28 mouse cellular contexts compared by ENCODE assay signal in the genomic region with DNA sequence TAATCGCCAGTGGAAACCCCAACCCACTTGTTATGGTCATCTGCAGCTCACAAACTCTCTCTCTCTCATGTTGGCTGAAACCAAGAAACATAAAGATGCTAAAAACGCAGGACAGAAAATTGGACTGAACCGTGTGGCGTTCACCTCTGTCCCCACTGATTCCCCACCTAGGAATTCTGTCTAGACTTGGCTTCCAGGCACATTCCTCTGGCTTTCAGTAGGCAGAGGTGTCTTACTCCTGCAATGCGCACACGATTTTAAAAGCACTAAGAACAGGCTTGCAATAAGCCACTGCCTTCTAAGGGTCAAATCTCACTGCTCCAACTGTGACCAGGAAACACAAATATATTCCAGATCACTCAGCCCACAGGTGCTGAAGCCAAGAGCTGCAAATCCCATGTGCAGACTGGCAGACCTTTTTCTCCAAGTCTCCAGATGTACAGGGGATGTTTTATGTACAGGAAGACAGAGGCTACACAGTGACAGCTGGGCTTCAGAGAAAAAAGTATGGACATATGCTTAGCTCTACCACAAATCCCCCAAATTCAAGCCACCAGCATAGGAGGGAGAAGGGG.
DNase-seq lines count a peak whose midpoint lies in the region; ATAC-seq and TF ChIP-seq lines count a peak whose summit lies in the region.
"Had no signal": no experiment of that assay in that cellular context is flagged by ENCODE, and none has a peak within 500 bp of the region (broad histone marks: within the 10 kb centered on the region; RNA-seq: fewer than 3 reads in every experiment).

No protein-coding gene starts in this region.

- H3K4me1 ChIP-seq in embryonic facial prominence, embryonic 11.5 days (ENCODE audit: control insufficient read depth, insufficient read depth, low read length) = no peaks in the 10 kb centered on the region
- peaks cover 12% of the 10 kb centered on the region for H3K4me1 ChIP-seq in embryonic facial prominence, embryonic 10.5 days
- H3K4me1 ChIP-seq in ES-E14 (ENCODE audit: control insufficient read depth in 2 of 2, insufficient read depth in 2 of 2, low read length in 2 of 2, poor library complexity in 1 of 2) = peaks cover 2 to 9% of the 10 kb centered on the region in 2 experiments; a peak in 3 of 4 replicates
- peaks cover 11% of the 10 kb centered on the region; the same call in 1 of the 2 replicates for H3K4me1 ChIP-seq in limb, embryonic 14.5 days (ENCODE audit: control insufficient read depth, insufficient read depth, low read length)
- H3K4me1 ChIP-seq: heart, embryonic 10.5 days; limb, embryonic 15.5 days; liver, embryonic 15.5 days; lung, embryonic 15.5 days; neural tube, embryonic 12.5 days had no signal

- H3K9me3 ChIP-seq in embryonic facial prominence, embryonic 11.5 days (replicated peaks; ENCODE audit: control insufficient read depth, low read length) = no peaks in the 10 kb centered on the region
- H3K9me3 ChIP-seq in embryonic facial prominence, embryonic 10.5 days = no peaks in the 10 kb centered on the region
- no peaks in the 10 kb centered on the region for H3K9me3 ChIP-seq in ES-E14 (ENCODE audit: control insufficient read depth, insufficient read depth, low read depth, low read length)
- no peaks in the 10 kb centered on the region for H3K9me3 ChIP-seq in limb, embryonic 14.5 days (ENCODE audit: control insufficient read depth, low read length)
- H3K9me3 ChIP-seq: forebrain, embryonic 12.5 days; heart, embryonic 10.5 days; limb, embryonic 15.5 days; liver, embryonic 15.5 days; lung, embryonic 15.5 days; midbrain, embryonic 12.5 days; neural tube, embryonic 12.5 days had no signal

- peak; percentile 26 for DNase-seq in embryonic facial prominence, embryonic 11.5 days (ENCODE audit: low spot score)
- no peak for DNase-seq in embryonic facial prominence, embryonic 10.5 days (ENCODE audit: low spot score)
- DNase-seq in ES-E14 (ENCODE audit: low read depth, low spot score) = peak; percentile 16
- DNase-seq in forelimb bud, embryonic 11.5 days (ENCODE audit: low read depth, low spot score) = peak; percentile 58
- no peak for DNase-seq in limb, embryonic 14.5 days (ENCODE audit: low spot score)
- DNase-seq in MN1 (ENCODE audit: low spot score) = no peak
- no peak for DNase-seq in frontal cortex, postnatal 25 days (ENCODE audit: low spot score in 2 of 2)
- no peak for DNase-seq in urinary bladder, adult 2 months (ENCODE audit: low spot score)
- DNase-seq: cerebellum, adult 11 months; cerebellum, adult 9-11 months; gastrocnemius, postnatal 10 days; heart, postnatal 4 days; kidney, adult 2 months; layer of hippocampus, adult 9-11 months; lung, postnatal 4 days; right cerebral cortex, postnatal 14 days; spleen, adult 18-20 months had no signal

- no peak for TF ChIP-seq POLR2A in limb, embryonic 14.5 days (IDR thresholded peaks at IDR 0.05; ENCODE audit: borderline replicate concordance, extremely low read depth, insufficient read depth, insufficient read length)

- in situ Hi-C loops in ES-E14 (cut with MboI; ENCODE audit: low sequenced_read_pairs in 2 of 2, unreplicated experiment in 2 of 2) = loop anchor here in 1 of 2 experiments (25.0 kb wide), 1 partner anchor 758 kb away; a partner anchor contains a TSS

- no peaks in the 10 kb centered on the region for H3K27me3 ChIP-seq in embryonic facial prominence, embryonic 11.5 days (ENCODE audit: control insufficient read depth, insufficient read depth, low read length)
- no peaks in the 10 kb centered on the region for H3K27me3 ChIP-seq in embryonic facial prominence, embryonic 10.5 days (replicated peaks; ENCODE audit: low read depth, poor library complexity, severe bottlenecking)
- no peaks in the 10 kb centered on the region for H3K27me3 ChIP-seq in limb, embryonic 14.5 days (ENCODE audit: control insufficient read depth, insufficient read depth, low read length)
- H3K27me3 ChIP-seq: forebrain, embryonic 12.5 days; limb, embryonic 15.5 days; liver, embryonic 15.5 days; lung, embryonic 15.5 days; midbrain, embryonic 12.5 days; neural tube, embryonic 12.5 days had no signal

- no peak overlapping the region for H3K4me2 ChIP-seq in embryonic facial prominence, embryonic 11.5 days (ENCODE audit: low read depth, low read length)
- no peak overlapping the region for H3K4me2 ChIP-seq in limb, embryonic 14.5 days (replicated peaks; ENCODE audit: low read depth, low read length, severe bottlenecking)
- H3K4me2 ChIP-seq: forebrain, embryonic 12.5 days; hindbrain, embryonic 14.5 days; limb, embryonic 15.5 days; liver, embryonic 15.5 days; lung, embryonic 15.5 days; midbrain, embryonic 12.5 days; neural tube, embryonic 12.5 days had no signal

- whole genome bisulfite sequencing in embryonic facial prominence, embryonic 11.5 days = 37% methylated on average over 6 of the region's 6 CpGs
- 49% methylated on average over 6 of the region's 6 CpGs for WGBS in embryonic facial prominence, embryonic 10.5 days
- WGBS in limb, embryonic 14.5 days = 20% methylated on average over 6 of the region's 6 CpGs

- no peaks in the 10 kb centered on the region for H3K36me3 ChIP-seq in embryonic facial prominence, embryonic 11.5 days (replicated peaks; ENCODE audit: control insufficient read depth, insufficient read depth, low read depth, low read length)
- no peaks in the 10 kb centered on the region for H3K36me3 ChIP-seq in embryonic facial prominence, embryonic 10.5 days (replicated peaks)
- no peaks in the 10 kb centered on the region for H3K36me3 ChIP-seq in ES-E14 (ENCODE audit: control insufficient read depth, insufficient read depth, low read length, poor library complexity, severe bottlenecking)
- no peaks in the 10 kb centered on the region for H3K36me3 ChIP-seq in limb, embryonic 14.5 days (ENCODE audit: control insufficient read depth, insufficient read depth, low read length)
- H3K36me3 ChIP-seq: forebrain, embryonic 12.5 days; heart, embryonic 10.5 days; limb, embryonic 15.5 days; liver, embryonic 15.5 days; lung, embryonic 15.5 days; midbrain, embryonic 12.5 days; neural tube, embryonic 12.5 days had no signal

- no peak for ATAC-seq in embryonic facial prominence, embryonic 11.5 days (replicated peaks; ENCODE audit: insufficient number of reproducible peaks, low FRiP score, low TSS enrichment, low read depth)
- ATAC-seq in limb, embryonic 14.5 days (ENCODE audit: low FRiP score, low read depth) = peak; percentile 63
- ATAC-seq: CD4-positive, CD25-positive, alpha-beta regulatory T cell, adult 4 months had no signal

- H3K4me3 ChIP-seq in embryonic facial prominence, embryonic 11.5 days (ENCODE audit: low read depth, low read length) = no peak overlapping the region
- H3K4me3 ChIP-seq in embryonic facial prominence, embryonic 10.5 days = no peak overlapping the region
- no peak overlapping the region for H3K4me3 ChIP-seq in ES-E14 (ENCODE audit: insufficient read depth in 1 of 2, low read depth in 1 of 2, low read length in 2 of 2, poor library complexity in 1 of 2, severe bottlenecking in 1 of 2)
- no peak overlapping the region for H3K4me3 ChIP-seq in limb, embryonic 14.5 days (replicated peaks; ENCODE audit: low read length)
- H3K4me3 ChIP-seq: forebrain, embryonic 12.5 days; heart, embryonic 10.5 days; left cerebral cortex, adult 2 months; limb, embryonic 15.5 days; liver, embryonic 15.5 days; lung, embryonic 15.5 days; midbrain, embryonic 12.5 days; neural tube, embryonic 12.5 days had no signal

- no peak overlapping the region for H3K9ac ChIP-seq in embryonic facial prominence, embryonic 11.5 days (replicated peaks; ENCODE audit: low read length)
- H3K9ac ChIP-seq in ES-E14 (ENCODE audit: insufficient read depth, low read depth, low read length, poor library complexity, severe bottlenecking) = no peak overlapping the region
- H3K9ac ChIP-seq in limb, embryonic 14.5 days (ENCODE audit: low read depth, low read length, severe bottlenecking) = no peak overlapping the region
- H3K9ac ChIP-seq: forebrain, embryonic 12.5 days; hindbrain, embryonic 14.5 days; limb, embryonic 15.5 days; liver, embryonic 15.5 days; lung, embryonic 15.5 days; midbrain, embryonic 12.5 days; neural tube, embryonic 12.5 days had no signal

- H3K27ac ChIP-seq in embryonic facial prominence, embryonic 11.5 days (replicated peaks; ENCODE audit: low read depth, low read length) = no peak overlapping the region
- H3K27ac ChIP-seq in embryonic facial prominence, embryonic 10.5 days (replicated peaks) = no peak overlapping the region
- H3K27ac ChIP-seq in ES-E14 (ENCODE audit: insufficient read depth, low read depth, low read length, poor library complexity, severe bottlenecking) = no peak overlapping the region
- H3K27ac ChIP-seq in limb, embryonic 14.5 days (replicated peaks; ENCODE audit: low read depth, low read length) = peak overlapping the region; percentile 19; the same call in 1 of the 2 replicates
- H3K27ac ChIP-seq: forebrain, embryonic 12.5 days; heart, embryonic 10.5 days; hindbrain, embryonic 14.5 days; kidney, postnatal 0 days; left cerebral cortex, adult 2 months; limb, embryonic 15.5 days; liver, embryonic 15.5 days; lung, embryonic 15.5 days; midbrain, embryonic 12.5 days; neural tube, embryonic 12.5 days had no signal

TF ChIP-seq in ES-E14, 5 proteins besides CTCF, POLR2A, EP300 and RAD21:
- TF ChIP-seq HCFC1 (IDR thresholded peaks at IDR 0.05; ENCODE audit: borderline replicate concordance, insufficient read depth, low read length) (no peak), ZC3H11A (IDR thresholded peaks at IDR 0.05; ENCODE audit: borderline replicate concordance, low read depth, low read length) (no peak), CHD2 (IDR thresholded peaks at IDR 0.05; ENCODE audit: low read depth, low read length) (no peak), MAFK (IDR thresholded peaks at IDR 0.05; ENCODE audit: insufficient read depth, low read depth, low read length) (no peak), ZNF384 (IDR thresholded peaks at IDR 0.05; ENCODE audit: low read depth, low read length) (no peak)

Comparison
In these comparisons a context has a peak if more than half of its experiments do, and no peak if none do; other contexts are left out.
1. DNase-seq: peak in embryonic facial prominence, embryonic 11.5 days (single experiment), ES-E14 (single experiment) and forelimb bud, embryonic 11.5 days (single experiment); none in embryonic facial prominence, embryonic 10.5 days (single experiment), limb, embryonic 14.5 days (single experiment), MN1 (single experiment), frontal cortex, postnatal 25 days (0 of 2) and urinary bladder, adult 2 months (single experiment).